Mouse (Mus musculus): ENCODE measurements around the gene Cntn5.

Cntn5 gene

DNA sequence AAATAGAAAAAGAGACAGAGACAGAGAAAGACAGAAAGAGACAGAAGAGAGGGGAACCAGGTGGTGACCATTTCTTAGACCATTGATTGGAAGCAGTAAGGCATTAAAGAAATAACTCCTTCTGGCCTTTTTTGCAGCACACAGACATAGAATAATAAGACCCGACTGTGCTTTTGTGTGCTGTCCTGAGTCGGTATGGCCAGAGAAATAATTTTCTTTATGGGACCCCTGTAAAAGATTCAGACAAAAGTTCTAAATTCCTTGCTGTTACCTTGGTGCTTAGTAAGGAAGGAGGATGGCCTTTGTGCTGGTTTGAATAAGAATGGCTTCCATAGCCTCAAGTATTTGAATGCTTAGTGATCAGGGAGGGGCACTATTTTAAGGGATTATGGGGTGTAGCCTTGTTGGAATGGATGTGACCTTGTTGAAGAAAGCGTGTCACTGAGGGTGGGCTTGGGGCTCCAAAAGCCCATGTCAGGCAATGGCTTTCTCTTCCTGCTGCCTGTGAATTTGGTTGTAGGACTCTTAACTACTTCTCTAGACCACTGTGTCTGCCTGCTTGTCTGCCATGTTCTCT is 455.5 kb downstream of the Cntn5 start:
- no peak for DNase-seq (ENCODE audit: extremely low read depth, low read depth)

GRCm38 (mm10) chr9:10447220-10447837 is 457.2 kb downstream of the Cntn5 start:
- no peak for DNase-seq (ENCODE audit: extremely low read depth, low read depth)

DNA sequence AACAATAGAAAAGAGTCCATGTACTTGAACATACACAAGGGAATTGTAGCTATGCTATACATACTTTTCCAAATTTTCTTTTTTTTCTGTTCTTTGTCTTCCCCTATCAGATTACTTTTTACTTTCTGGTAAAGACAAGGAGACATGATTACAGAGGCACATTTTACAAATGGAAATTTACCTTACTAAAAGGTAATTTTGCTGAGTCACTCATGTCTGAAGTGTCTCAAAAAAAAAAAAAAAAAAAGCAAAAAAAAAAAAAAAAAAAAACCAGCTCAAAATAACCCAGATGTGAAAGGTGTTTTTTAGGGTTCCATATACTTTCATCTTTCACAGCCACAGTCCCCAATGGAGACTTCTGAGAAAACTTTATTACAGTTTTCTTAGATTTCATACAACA is 492.5 kb downstream of the Cntn5 start:
- DNase-seq (ENCODE audit: extremely low read depth, low read depth): no peak

DNA sequence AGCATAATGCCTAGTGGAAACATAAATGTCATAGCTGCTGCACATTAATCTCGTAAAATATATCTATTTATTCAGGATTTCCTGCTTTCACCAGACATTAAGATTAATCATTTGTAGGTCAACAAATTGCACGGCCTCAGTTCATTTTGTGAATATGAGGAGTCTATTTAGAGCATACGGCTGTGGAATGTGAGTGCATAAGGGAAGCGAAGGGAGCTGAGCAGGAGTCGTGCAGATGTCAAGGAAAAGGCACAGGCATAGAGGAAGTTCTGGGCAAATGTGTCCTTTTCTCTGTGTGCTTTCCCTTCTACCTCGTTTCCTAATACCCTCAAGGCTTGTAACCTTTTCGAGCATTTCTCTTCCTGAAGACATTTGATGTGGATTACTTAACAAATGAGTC is 504.5 kb downstream of the Cntn5 start:
- DNase-seq (ENCODE audit: extremely low read depth, low read depth): no peak

DNA sequence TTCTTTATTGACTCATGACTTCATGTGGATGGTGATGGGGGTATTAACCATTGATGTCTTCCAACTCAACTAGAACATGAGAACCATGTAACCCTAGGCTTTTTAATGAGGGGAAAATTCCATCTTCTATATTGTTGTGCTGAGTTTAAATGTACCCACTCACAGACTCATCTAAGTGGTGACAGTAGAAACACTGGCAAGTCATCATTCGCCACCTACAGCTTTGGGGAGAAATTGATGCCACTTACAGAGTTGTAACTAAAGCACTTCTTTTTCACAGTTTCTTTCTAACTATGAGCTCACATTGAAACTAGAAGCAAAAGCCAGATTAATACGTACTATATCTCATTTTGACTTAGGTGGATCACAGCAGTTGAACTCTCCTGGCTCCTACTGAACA is 514.7 kb downstream of the Cntn5 start:
- DNase-seq (ENCODE audit: extremely low read depth, low read depth): no peak

- no peak for DNase-seq (ENCODE audit: extremely low read depth, low read depth)
Observed at GRCm38 (mm10) chr9:10384455-10384854, 520.1 kb downstream of the Cntn5 start.

DNA sequence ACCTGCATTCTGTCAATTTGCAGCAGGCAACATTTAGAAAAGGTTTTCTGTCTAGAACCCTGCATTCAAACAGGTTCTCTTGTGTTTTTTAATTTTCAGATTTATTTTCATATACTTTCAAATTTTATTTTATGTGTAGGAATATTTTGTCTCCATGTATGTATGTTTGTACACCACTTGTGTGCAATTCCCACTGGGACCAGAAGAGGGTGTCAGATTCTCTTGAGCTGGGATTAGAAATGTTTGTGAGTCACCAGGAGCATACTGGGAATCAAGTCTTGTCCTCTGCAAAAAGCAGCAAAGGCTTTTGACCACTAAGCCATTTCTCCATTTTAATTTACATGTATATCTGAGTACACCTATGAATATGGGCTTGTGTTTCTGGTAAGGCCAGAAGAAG is 521.4 kb downstream of the Cntn5 start:
- no peak for DNase-seq (ENCODE audit: extremely low read depth, low read depth)

DNA sequence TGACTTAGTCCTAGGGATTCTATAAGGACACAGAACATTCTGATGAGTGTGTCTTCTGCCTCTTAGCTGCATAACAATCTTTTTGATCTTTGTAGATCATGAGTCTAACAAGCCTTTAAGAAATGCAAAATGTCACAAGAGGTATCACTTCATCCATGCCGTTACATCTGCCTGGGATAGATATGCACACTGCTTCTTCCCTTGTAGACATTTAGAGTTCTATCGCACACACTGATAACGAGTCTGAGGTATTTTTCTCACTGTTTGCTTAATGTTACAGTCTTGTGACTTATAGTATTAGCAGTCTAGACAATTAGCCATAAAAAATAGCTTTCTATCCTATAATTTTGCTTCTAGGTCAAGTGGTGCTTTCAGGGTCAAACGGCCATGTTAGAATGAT is 522.9 kb downstream of the Cntn5 start:
- DNase-seq (ENCODE audit: extremely low read depth, low read depth): no peak

- DNase-seq (ENCODE audit: extremely low read depth, low read depth): no peak
Observed at GRCm38 (mm10) chr9:10376261-10376660, 528.3 kb downstream of the Cntn5 start.

DNA sequence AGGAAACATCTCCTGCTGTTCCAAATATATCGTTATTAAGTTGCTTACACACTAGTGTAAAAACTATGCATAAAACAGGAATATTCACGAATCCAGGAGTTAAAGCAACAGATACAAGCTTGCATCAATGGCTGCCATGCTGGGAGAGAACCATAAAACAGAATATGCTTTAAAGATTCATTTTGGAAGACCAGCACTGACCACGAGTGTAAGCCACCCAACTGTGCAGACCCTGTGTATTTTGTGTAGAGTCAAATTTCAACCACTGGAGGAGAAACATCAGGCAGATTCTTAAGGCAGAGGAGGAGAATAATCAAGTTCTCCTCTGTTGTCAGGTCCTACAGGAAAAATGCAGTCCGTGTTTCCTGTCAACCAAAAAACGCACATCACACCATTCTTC is 535.6 kb downstream of the Cntn5 start:
- no peak for DNase-seq (ENCODE audit: extremely low read depth, low read depth)

DNA sequence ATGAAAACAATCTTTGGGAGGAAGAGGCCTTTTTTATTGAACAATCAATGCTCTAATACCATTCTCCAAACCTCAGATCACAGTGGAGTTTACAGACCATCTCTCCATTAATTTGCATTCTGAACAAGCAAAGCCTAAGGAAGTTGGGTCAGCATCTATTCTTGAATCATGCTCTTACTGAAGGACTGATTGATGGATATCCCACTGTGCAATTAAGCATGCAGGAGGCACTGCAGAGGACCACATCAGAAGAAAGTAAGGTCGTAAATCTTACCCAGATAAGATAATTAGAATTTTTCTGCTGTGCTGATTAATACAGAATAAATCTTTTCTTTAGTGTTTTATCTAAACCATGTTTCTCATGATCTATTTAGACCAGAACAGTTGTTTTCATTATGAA is 536.2 kb downstream of the Cntn5 start:
- DNase-seq (ENCODE audit: extremely low read depth, low read depth): no peak

- DNase-seq (ENCODE audit: extremely low read depth, low read depth): no peak
Observed at GRCm38 (mm10) chr9:10366246-10366955, 538.2 kb downstream of the Cntn5 start.

DNA sequence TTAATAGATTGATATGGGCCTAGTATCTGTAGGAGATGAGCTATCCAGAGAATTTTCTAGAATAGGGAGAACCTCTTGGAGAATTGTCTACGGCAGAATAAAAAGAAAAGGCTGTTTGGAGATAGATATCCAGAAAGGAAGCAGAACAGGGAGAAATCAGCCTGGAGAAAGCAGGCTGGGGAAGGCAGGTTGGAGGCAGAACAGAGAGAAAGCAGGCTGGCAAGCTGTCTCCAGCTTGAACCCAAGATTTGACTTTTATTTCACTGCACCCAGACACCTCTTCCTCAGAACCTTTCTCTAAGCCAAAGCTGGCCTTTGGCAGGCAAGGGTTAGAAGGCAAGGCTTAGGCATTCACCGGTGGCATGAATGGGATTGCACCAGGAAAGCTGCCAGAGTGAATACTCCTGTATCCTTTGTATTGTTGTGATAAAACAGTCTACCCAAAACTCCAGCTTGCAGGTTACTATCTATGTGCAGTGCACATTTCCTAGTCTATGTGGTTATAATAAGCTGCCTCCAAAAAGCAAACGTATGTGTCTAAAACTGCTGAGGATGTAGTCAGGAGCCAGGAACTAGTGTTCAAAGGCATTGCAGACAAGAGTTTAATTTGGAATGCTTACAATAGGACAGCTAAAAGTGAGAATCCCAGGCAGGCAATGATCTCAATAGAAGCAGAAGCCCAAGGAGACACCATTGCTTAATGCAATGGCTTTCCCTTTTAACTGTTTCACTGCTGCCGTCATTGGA is 553.5 kb downstream of the Cntn5 start:
- DNase-seq (ENCODE audit: extremely low read depth, low read depth): no peak

GRCm38 (mm10) chr9:10348741-10349140 is 555.8 kb downstream of the Cntn5 start:
- DNase-seq (ENCODE audit: extremely low read depth, low read depth): no peak

DNA sequence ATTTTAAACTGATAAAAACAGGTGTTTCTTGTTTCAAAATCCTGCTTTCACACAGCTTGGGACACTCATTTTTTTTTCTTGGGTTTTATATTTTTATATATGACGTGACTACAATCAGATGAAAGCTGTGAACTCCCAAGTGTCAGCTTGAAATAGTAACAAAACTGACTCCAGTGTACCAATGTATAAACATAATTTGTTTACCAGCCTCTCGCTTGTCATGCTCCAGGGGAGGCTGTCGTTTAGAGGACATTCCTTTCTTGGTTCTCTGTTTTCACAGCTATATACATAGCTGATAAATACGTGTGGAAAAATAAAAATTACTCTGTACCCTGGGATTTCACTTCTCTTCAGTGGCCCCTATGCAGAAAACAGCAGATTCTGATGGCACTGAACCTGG is 556.4 kb downstream of the Cntn5 start:
- DNase-seq (ENCODE audit: extremely low read depth, low read depth): no peak

DNA sequence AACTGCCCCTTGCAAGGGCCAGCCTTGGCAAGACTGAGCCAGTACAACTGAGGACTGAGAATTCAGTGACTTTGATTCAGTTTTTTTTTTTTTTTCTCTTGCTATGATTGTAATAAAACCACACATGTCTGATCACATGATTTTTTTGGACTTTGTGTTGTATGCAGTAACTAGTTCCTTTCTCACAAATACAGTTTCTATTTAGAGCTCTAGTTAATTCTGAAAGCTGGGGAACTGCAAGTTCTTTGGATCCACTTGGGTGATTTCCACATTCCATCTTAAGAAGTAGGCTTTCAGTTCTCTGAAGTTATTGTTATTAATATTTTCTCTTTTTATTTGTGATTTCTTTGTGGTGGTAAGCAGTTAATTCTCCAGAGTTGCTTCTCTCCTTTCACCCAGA is 563.8 kb downstream of the Cntn5 start:
- no peak for DNase-seq (ENCODE audit: extremely low read depth, low read depth)

- no peak for DNase-seq (ENCODE audit: extremely low read depth, low read depth)
Observed at GRCm38 (mm10) chr9:10339716-10340115, 564.9 kb downstream of the Cntn5 start.

DNA sequence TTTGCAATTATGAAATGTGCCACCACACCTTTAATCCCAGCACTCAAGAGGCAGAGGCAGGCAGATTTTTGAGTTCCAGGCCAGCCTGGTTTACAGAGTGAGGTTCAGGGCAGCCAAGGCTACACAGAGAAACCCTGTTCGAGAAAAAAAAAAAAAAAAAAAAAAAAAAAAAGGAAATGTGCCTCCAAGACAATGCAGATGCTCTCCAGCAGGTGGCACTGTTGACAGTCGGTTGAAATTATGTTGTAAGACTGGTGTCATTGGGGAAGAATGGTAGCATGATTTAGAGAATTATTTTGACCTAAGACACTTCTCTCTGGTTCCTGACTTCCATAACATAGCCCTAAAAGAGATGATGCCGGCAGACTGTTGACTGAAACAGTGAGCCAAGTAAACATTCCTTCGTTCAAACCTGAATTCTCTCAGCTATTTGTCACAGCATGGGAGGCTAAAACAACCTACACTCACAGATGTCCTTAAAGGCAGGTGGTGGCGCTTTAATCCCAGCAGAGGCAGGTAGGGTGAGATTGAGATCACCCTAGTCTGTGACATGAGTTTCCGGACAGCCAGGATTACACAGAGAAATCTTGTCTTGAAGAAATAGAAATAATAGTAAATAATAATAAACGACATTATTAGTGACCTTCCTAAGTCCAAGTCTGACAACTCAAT is 579.7 kb downstream of the Cntn5 start:
- peak; percentile 2 for DNase-seq (ENCODE audit: extremely low read depth, low read depth)

DNA sequence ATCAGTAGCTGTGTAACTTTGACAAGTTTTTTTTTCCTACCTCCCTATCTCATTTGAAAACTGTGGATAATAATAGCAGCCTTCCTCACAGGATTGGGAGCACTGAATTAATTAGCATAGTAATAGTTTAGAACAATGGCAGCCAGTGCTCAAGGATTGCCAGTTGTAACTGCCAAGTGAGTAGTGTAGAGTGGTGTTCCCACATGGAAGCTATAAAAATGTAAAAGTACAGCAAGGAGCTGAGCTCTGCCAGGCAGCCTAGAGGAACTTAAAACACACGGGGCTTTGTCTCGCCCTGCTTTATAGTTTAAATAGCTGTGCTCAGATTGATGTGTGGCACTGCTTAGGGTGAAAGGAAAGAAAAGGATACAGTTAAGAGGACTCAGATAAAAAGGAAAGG is 635.2 kb downstream of the Cntn5 start:
- DNase-seq (ENCODE audit: extremely low read depth, low read depth): no peak

- DNase-seq (ENCODE audit: extremely low read depth, low read depth): no peak
Observed at GRCm38 (mm10) chr9:10268836-10269235, 635.7 kb downstream of the Cntn5 start.

DNA sequence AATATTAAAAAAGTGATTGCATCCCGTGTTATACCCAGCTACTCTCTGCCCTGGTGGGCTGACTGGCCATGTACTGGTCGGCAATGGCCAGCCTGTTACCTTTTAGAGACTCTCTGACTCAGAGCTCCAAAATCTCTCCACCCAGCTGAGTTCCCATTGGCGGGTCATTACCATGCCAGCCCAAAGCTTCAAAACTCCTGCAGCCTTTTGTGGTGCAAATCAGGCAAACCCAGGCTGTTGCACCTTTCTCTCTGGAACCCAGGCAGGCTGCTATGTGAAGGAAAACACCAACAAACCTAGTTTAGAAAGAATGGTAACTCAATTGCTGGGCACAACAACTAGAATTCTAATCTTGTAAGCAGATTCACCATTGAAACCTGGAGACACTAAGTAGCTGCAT is 639.0 kb downstream of the Cntn5 start:
- DNase-seq (ENCODE audit: extremely low read depth, low read depth): no peak

GRCm38 (mm10) chr9:10233364-10233763 is 671.2 kb downstream of the Cntn5 start:
- DNase-seq (ENCODE audit: extremely low read depth, low read depth): no peak

All from MEL-GATA-1-ER (cell line).